Mouse (Mus musculus) forebrain, embryonic 13.5 days (tissue): ENCODE data around the gene Cldn19. TPM values are rescaled to one million over a fixed set of nuclear protein-coding genes. Genes with fewer than 3 reads are reported as not detected.

Experiments
- polyA plus RNA-seq: library from polyadenylated mRNA; unstranded; fragments of >200 nt; fragmentation: Nextera tagmentation; extraction: Ambion mirVana; gene quantifications from 2 replicates; pipeline ENCODE4 v1.2.1, GENCODE M21; 2015

Cldn19 gene
- polyA plus RNA-seq, 1 experiment from 2014 or later, result 0.18 TPM

Other genes with a start within 250 kb of the Cldn19 start
- 95.4 and 96.2 TPM in 2 replicates for gene Slc2a1, start 146.7 kb upstream of the Cldn19 start, polyA plus RNA-seq
- gene Zfp691, start 81.2 kb upstream of the Cldn19 start, polyA plus RNA-seq, result 9.1 and 9.3 TPM in 2 replicates
- gene Ermap, start 65.4 kb upstream of the Cldn19 start, polyA plus RNA-seq, result 0.87 and 2.1 TPM in 2 replicates
- 212 and 215 TPM in 2 replicates for gene Svbp, start 60.1 kb upstream of the Cldn19 start, polyA plus RNA-seq
- not detected in 2 replicates for gene Tmem269, start 37.2 kb upstream of the Cldn19 start, polyA plus RNA-seq
- gene AU022252, start 22.7 kb upstream of the Cldn19 start, polyA plus RNA-seq, result 28.0 and 30.9 TPM in 2 replicates
- 7.6 and 8.1 TPM in 2 replicates for gene P3h1, start 22.5 kb upstream of the Cldn19 start, polyA plus RNA-seq
- gene Ybx1, start 39.2 kb downstream of the Cldn19 start, polyA plus RNA-seq, result 763 and 887 TPM in 2 replicates
- gene Ppih, start 65.1 kb downstream of the Cldn19 start, polyA plus RNA-seq, result 101 and 123 TPM in 2 replicates
- gene Ccdc30, start 160.1 kb downstream of the Cldn19 start, polyA plus RNA-seq, result 12.4 and 12.5 TPM in 2 replicates
- 15.4 and 17.9 TPM in 2 replicates for gene Ppcs, start 167.0 kb downstream of the Cldn19 start, polyA plus RNA-seq
- 0.26 and 0.35 TPM in 2 replicates for gene Zmynd12, start 167.4 kb downstream of the Cldn19 start, polyA plus RNA-seq
- 12.2 and 12.6 TPM in 2 replicates for gene Rimkla, start 237.2 kb downstream of the Cldn19 start, polyA plus RNA-seq